Comparison of ENCODE assay signal across 10 mouse cellular contexts in genomic region chr4:129234488-129234887, GRCm38 (mm10). TPM values are rescaled to one million over a fixed set of nuclear protein-coding genes. Genes with fewer than 3 reads are reported as not detected.
A peak's percentile ranks its signal among the peaks of the same experiment; 100 is the strongest.
DNase-seq lines count a peak whose midpoint lies in the region; ATAC-seq and TF ChIP-seq lines count a peak whose summit lies in the region.
"Had no signal": no experiment of that assay in that cellular context is flagged by ENCODE, and none has a peak within 500 bp of the region (broad histone marks: within the 10 kb centered on the region; RNA-seq: fewer than 3 reads in every experiment).

No protein-coding gene starts in this region.

- ATAC-seq in hematopoietic stem cell, adult 5-6 weeks (replicated peaks in 1 of 2; ENCODE audit: insufficient read depth in 1 of 2, low FRiP score in 2 of 2, low TSS enrichment in 1 of 2, low read depth in 1 of 2, poor library complexity in 2 of 2, severe bottlenecking in 2 of 2): peak; percentile 49 to 54
- peak; percentile 75 for ATAC-seq in liver, embryonic 13.5 days (ENCODE audit: low read depth)

- H3K9me3 ChIP-seq in liver, embryonic 13.5 days (replicated peaks): no peaks in the 10 kb centered on the region
- H3K9me3 ChIP-seq: hindbrain, embryonic 12.5 days; neural tube, embryonic 12.5 days had no signal

- TF ChIP-seq CTCF in small intestine, adult 2 months (IDR thresholded peaks at IDR 0.05; ENCODE audit: extremely low read depth, insufficient read length, insufficient replicate concordance, low read depth, low read length): no peak

- 7% methylated on average over 7 of the region's 7 CpGs for WGBS in liver, embryonic 13.5 days (ENCODE audit: insufficient replicate concordance)
- WGBS in small intestine, adult 2 months: 17% methylated on average over 7 of the region's 7 CpGs

- 0 out of 2 replicates have a peak overlapping the region, but pooled peaks have one; percentile 6 for H3K4me3 ChIP-seq in liver, embryonic 13.5 days (replicated peaks)
- no peak overlapping the region for H3K4me3 ChIP-seq in small intestine, adult 2 months (ENCODE audit: low read depth, low read length)
- H3K4me3 ChIP-seq: hindbrain, embryonic 12.5 days; neural tube, embryonic 12.5 days had no signal

- no peak overlapping the region; the same call in 1 of the 2 replicates for H3K9ac ChIP-seq in liver, embryonic 13.5 days
- H3K9ac ChIP-seq: hindbrain, embryonic 12.5 days; neural tube, embryonic 12.5 days had no signal

- peak; percentile 36; the same call in 1 of the 2 replicates for TF ChIP-seq POLR2A in small intestine, adult 2 months (IDR thresholded peaks at IDR 0.05; ENCODE audit: low read depth, low read length)

- H3K27ac ChIP-seq in liver, embryonic 13.5 days: peak overlapping the region; percentile 90
- peak overlapping the region; percentile 89 for H3K27ac ChIP-seq in small intestine, adult 2 months (ENCODE audit: insufficient read depth, low read depth, low read length)
- H3K27ac ChIP-seq: hindbrain, embryonic 12.5 days; neural tube, embryonic 12.5 days had no signal

- peaks cover 43% of the 10 kb centered on the region for H3K27me3 ChIP-seq in liver, embryonic 13.5 days
- H3K27me3 ChIP-seq in small intestine, adult 2 months (ENCODE audit: control insufficient read depth, insufficient read depth, low read length): no peaks in the 10 kb centered on the region
- H3K27me3 ChIP-seq: neural tube, embryonic 12.5 days had no signal

- peak overlapping the region; percentile 54 for H3K4me2 ChIP-seq in liver, embryonic 13.5 days
- H3K4me2 ChIP-seq: hindbrain, embryonic 12.5 days; neural tube, embryonic 12.5 days had no signal

- DNase-seq in MN1 (ENCODE audit: low spot score) (peak; percentile 50), adipocyte (ENCODE audit: low spot score) (no peak)
- peak; percentile 77 for DNase-seq in liver, embryonic 13.5 days
- no peak for DNase-seq in adrenal gland, postnatal 10 days
- DNase-seq in urinary bladder, postnatal 36 days (ENCODE audit: low spot score in 2 of 2): no peak
- DNase-seq: gastrocnemius, postnatal 14 days had no signal

- peaks cover 89% of the 10 kb centered on the region for H3K4me1 ChIP-seq in liver, embryonic 13.5 days (replicated peaks)
- H3K4me1 ChIP-seq in small intestine, adult 2 months (ENCODE audit: control insufficient read depth, insufficient read depth, insufficient read length, low read length): peaks cover 67% of the 10 kb centered on the region

- H3K36me3 ChIP-seq in liver, embryonic 13.5 days: no peaks in the 10 kb centered on the region
- no peaks in the 10 kb centered on the region; the same call in 1 of the 2 replicates for H3K36me3 ChIP-seq in small intestine, adult 2 months (ENCODE audit: control insufficient read depth, insufficient read depth, low read length)
- H3K36me3 ChIP-seq: hindbrain, embryonic 12.5 days; neural tube, embryonic 12.5 days had no signal

RNA-seq across cellular contexts. Expression of gene C77080, which starts 26.7 kb away (rescaled TPM):
- total RNA-seq in hematopoietic stem cell, adult 5-6 weeks (2017): 2.7 and 3.8 TPM in 2 replicates
- 0.47 and 0.59 TPM in 2 replicates for polyA plus RNA-seq in liver, embryonic 13.5 days (2015; fragmentation: Nextera tagmentation; extraction: Ambion mirVana)
- 102 and 267 TPM in 2 replicates for polyA plus RNA-seq in small intestine, adult 2 months (2012; rRNA removed)
- 10 to 100 TPM; 16.5 to 16.6 TPM for total RNA-seq in adrenal gland, postnatal 10 days (2021)

RNA-seq across cellular contexts. Expression of gene Yars, which starts 44.9 kb away (rescaled TPM):
- 50.7 and 55.0 TPM in 2 replicates for total RNA-seq in hematopoietic stem cell, adult 5-6 weeks (2017)
- 69.9 and 78.8 TPM in 2 replicates for polyA plus RNA-seq in liver, embryonic 13.5 days (2015; fragmentation: Nextera tagmentation; extraction: Ambion mirVana)
- 5.5 and 7.8 TPM in 2 replicates for polyA plus RNA-seq in small intestine, adult 2 months (2012; rRNA removed)
- 10 to 100 TPM; 63.8 to 68.1 TPM for total RNA-seq in adrenal gland, postnatal 10 days (2021)

RNA-seq across cellular contexts. Expression of gene S100pbp, which starts 45.0 kb away (rescaled TPM):
- total RNA-seq in hematopoietic stem cell, adult 5-6 weeks (2017): 31.1 and 36.7 TPM in 2 replicates
- polyA plus RNA-seq in liver, embryonic 13.5 days (2015; fragmentation: Nextera tagmentation; extraction: Ambion mirVana): 5.8 and 7.4 TPM in 2 replicates
- polyA plus RNA-seq in small intestine, adult 2 months (2012; rRNA removed): 2.3 and 6.4 TPM in 2 replicates
- total RNA-seq in adrenal gland, postnatal 10 days (2021): 10 to 100 TPM; 26.9 to 29.6 TPM

RNA-seq across cellular contexts. Expression of gene Sync, which starts 52.9 kb away (rescaled TPM):
- total RNA-seq in hematopoietic stem cell, adult 5-6 weeks (2017): 0.05 TPM in 1 of 2 replicates, not detected in the other
- 0.07 and 0.13 TPM in 2 replicates for polyA plus RNA-seq in liver, embryonic 13.5 days (2015; fragmentation: Nextera tagmentation; extraction: Ambion mirVana)
- polyA plus RNA-seq in small intestine, adult 2 months (2012; rRNA removed): 0.34 and 0.37 TPM in 2 replicates
- 1 to 10 TPM; 4.2 to 7.4 TPM for total RNA-seq in adrenal gland, postnatal 10 days (2021)

Comparison
In these comparisons a context has a peak if more than half of its experiments do, and no peak if none do; other contexts are left out.
1. DNase-seq: peak in MN1 (single experiment) and liver, embryonic 13.5 days (single experiment); none in adipocyte (single experiment), adrenal gland, postnatal 10 days (single experiment) and urinary bladder, postnatal 36 days (0 of 2).